Mouse (Mus musculus) monocyte, adult 5-6 weeks (primary cell): ENCODE measurements around the gene Plcb1. TPM values are rescaled to one million over a fixed set of nuclear protein-coding genes. Genes with fewer than 3 reads are reported as not detected.

Source experiments
- ATAC-seq: fragments of 153-309, 156-312 bp; replicated peaks from 2 replicates; pipeline ENCODE4 v1.8.0; 2017; ENCODE audit warnings: mild to moderate bottlenecking; ENCODE audit not compliant: low TSS enrichment, insufficient number of reproducible peaks, severe bottlenecking, poor library complexity, low FRiP score
- total RNA-seq: library from RNA; stranded (forward); fragments of 200-1000, 200-491, 200-594 nt; gene quantifications from 3 replicates; pipeline ENCODE4 v1.2.3, GENCODE M21; 2017

Gene Plcb1
- total RNA-seq, 1 experiment from 2014 or later, result 5.5 TPM

GRCm38 (mm10) chr2:135219406-135219805 is 433.5 kb downstream of the Plcb1 start:
- ATAC-seq, result no peak

- no peak for ATAC-seq
These were observed 439.7 kb downstream of the Plcb1 start for GRCm38 (mm10) chr2:135225604-135226025.

GRCm38 (mm10) chr2:135230262-135230661 is 444.4 kb downstream of the Plcb1 start:
- ATAC-seq, result no peak

GRCm38 (mm10) chr2:135242662-135243316 is 456.9 kb downstream of the Plcb1 start:
- no peak for ATAC-seq

- no peak for ATAC-seq
These were observed 457.9 kb downstream of the Plcb1 start for GRCm38 (mm10) chr2:135243764-135244163.

- no peak for ATAC-seq
These were observed 464.1 kb downstream of the Plcb1 start for GRCm38 (mm10) chr2:135249925-135250324.

GRCm38 (mm10) chr2:135251821-135252315 is 466.0 kb downstream of the Plcb1 start:
- ATAC-seq, result no peak

GRCm38 (mm10) chr2:135259136-135259535 is 473.3 kb downstream of the Plcb1 start:
- ATAC-seq, result no peak

GRCm38 (mm10) chr2:135263943-135264342 is 478.1 kb downstream of the Plcb1 start:
- ATAC-seq, result no peak

- no peak for ATAC-seq
These were observed 489.1 kb downstream of the Plcb1 start for GRCm38 (mm10) chr2:135274949-135275348.

GRCm38 (mm10) chr2:135278506-135278905 is 492.6 kb downstream of the Plcb1 start:
- no peak for ATAC-seq

GRCm38 (mm10) chr2:135279026-135279425 is 493.2 kb downstream of the Plcb1 start:
- no peak for ATAC-seq

GRCm38 (mm10) chr2:135283783-135284182 is 497.9 kb downstream of the Plcb1 start:
- ATAC-seq, result no peak

- ATAC-seq, result no peak
These were observed 510.4 kb downstream of the Plcb1 start for GRCm38 (mm10) chr2:135296184-135296769.

GRCm38 (mm10) chr2:135300480-135300879 is 514.6 kb downstream of the Plcb1 start:
- ATAC-seq, result no peak

- ATAC-seq, result no peak
These were observed 516.6 kb downstream of the Plcb1 start for GRCm38 (mm10) chr2:135302483-135302882.

- no peak for ATAC-seq
These were observed 519.3 kb downstream of the Plcb1 start for GRCm38 (mm10) chr2:135305186-135305585.

GRCm38 (mm10) chr2:135305736-135306471 is 520.0 kb downstream of the Plcb1 start:
- no peak for ATAC-seq

GRCm38 (mm10) chr2:135306472-135306771 is 520.6 kb downstream of the Plcb1 start:
- ATAC-seq, result no peak

- ATAC-seq, result no peak
These were observed 521.9 kb downstream of the Plcb1 start for GRCm38 (mm10) chr2:135307787-135308186.
